8 mouse cellular contexts compared by ENCODE assay signal in genomic region chr14:54463108-54463958, GRCm38 (mm10). TPM values are rescaled to one million over a fixed set of nuclear protein-coding genes. Genes with fewer than 3 reads are reported as not detected.
DNase-seq lines count a peak whose midpoint lies in the region; ATAC-seq lines count a peak whose summit lies in the region.

No protein-coding gene starts in this region.

- peak overlapping the region; percentile 82 for H3K9ac ChIP-seq in forebrain, embryonic 13.5 days
- peak overlapping the region; percentile 93 for H3K9ac ChIP-seq in liver, embryonic 15.5 days

- H3K36me3 ChIP-seq in forebrain, embryonic 13.5 days (ENCODE audit: poor library complexity, severe bottlenecking) = peaks cover 9% of the 10 kb centered on the region
- H3K36me3 ChIP-seq in liver, embryonic 15.5 days (replicated peaks) = peaks cover 28% of the 10 kb centered on the region

- peaks cover 12% of the 10 kb centered on the region for H3K4me1 ChIP-seq in forebrain, embryonic 13.5 days
- H3K4me1 ChIP-seq in liver, embryonic 15.5 days (replicated peaks) = peaks cover 37% of the 10 kb centered on the region

- H3K27ac ChIP-seq in forebrain, embryonic 13.5 days = peak overlapping the region; percentile 54
- H3K27ac ChIP-seq in liver, embryonic 15.5 days (replicated peaks) = peak overlapping the region; percentile 93

- H3K9me3 ChIP-seq in forebrain, embryonic 13.5 days (replicated peaks) = no peaks in the 10 kb centered on the region
- no peaks in the 10 kb centered on the region for H3K9me3 ChIP-seq in liver, embryonic 15.5 days (replicated peaks)

- peak overlapping the region; percentile 70 for H3K4me3 ChIP-seq in forebrain, embryonic 13.5 days
- H3K4me3 ChIP-seq in liver, embryonic 15.5 days (replicated peaks) = peak overlapping the region; percentile 97

- DNase-seq in embryo, embryonic 10 days (ENCODE audit: low spot score) = peak; percentile 16
- no peak for DNase-seq in embryo, embryonic 10.5 days (ENCODE audit: low spot score)
- peak; percentile 79 for DNase-seq in A20 (ENCODE audit: low read depth, low spot score)
- no peak for DNase-seq in ovary, adult 18-20 months (ENCODE audit: low spot score)
- DNase-seq in T-cell, adult 2 months (ENCODE audit: low spot score) = no peak
- no peak for DNase-seq in layer of hippocampus, adult 11-12 months (ENCODE audit: low spot score)

- H3K27me3 ChIP-seq in forebrain, embryonic 13.5 days = no peaks in the 10 kb centered on the region
- no peaks in the 10 kb centered on the region for H3K27me3 ChIP-seq in liver, embryonic 15.5 days

- WGBS in forebrain, embryonic 13.5 days = 16% methylated on average over 12 of the region's 12 CpGs
- 6% methylated on average over 12 of the region's 12 CpGs for WGBS in liver, embryonic 15.5 days (ENCODE audit: insufficient replicate concordance)

- ATAC-seq in forebrain, embryonic 13.5 days = peak; percentile 73
- ATAC-seq in liver, embryonic 15.5 days (ENCODE audit: insufficient read depth) = peak; percentile 43

- peak overlapping the region; percentile 87 for H3K4me2 ChIP-seq in forebrain, embryonic 13.5 days
- peak overlapping the region; percentile 93 for H3K4me2 ChIP-seq in liver, embryonic 15.5 days

RNA-seq across cellular contexts. Expression of gene Lrp10, which starts 0.6 kb away (rescaled TPM):
- polyA plus RNA-seq in forebrain, embryonic 13.5 days (2015; fragmentation: Nextera tagmentation; extraction: Ambion mirVana) = 19.9 and 24.4 TPM in 2 replicates
- 21.2 and 23.0 TPM in 2 replicates for polyA plus RNA-seq in liver, embryonic 15.5 days (2015; fragmentation: Nextera tagmentation; extraction: Ambion mirVana)

RNA-seq across cellular contexts. Expression of gene Rem2, which starts 12.6 kb away (rescaled TPM):
- 24.2 and 24.4 TPM in 2 replicates for polyA plus RNA-seq in forebrain, embryonic 13.5 days (2015; fragmentation: Nextera tagmentation; extraction: Ambion mirVana)
- polyA plus RNA-seq in liver, embryonic 15.5 days (2015; fragmentation: Nextera tagmentation; extraction: Ambion mirVana) = 0.20 and 0.23 TPM in 2 replicates

RNA-seq across cellular contexts. Expression of gene Mmp14, which starts 31.9 kb away (rescaled TPM):
- 54.5 and 57.3 TPM in 2 replicates for polyA plus RNA-seq in forebrain, embryonic 13.5 days (2015; fragmentation: Nextera tagmentation; extraction: Ambion mirVana)
- polyA plus RNA-seq in liver, embryonic 15.5 days (2015; fragmentation: Nextera tagmentation; extraction: Ambion mirVana) = 22.6 and 24.7 TPM in 2 replicates

RNA-seq across cellular contexts. Expression of gene Mrpl52, which starts 36.6 kb away (rescaled TPM):
- 270 and 310 TPM in 2 replicates for polyA plus RNA-seq in forebrain, embryonic 13.5 days (2015; fragmentation: Nextera tagmentation; extraction: Ambion mirVana)
- 128 and 168 TPM in 2 replicates for polyA plus RNA-seq in liver, embryonic 15.5 days (2015; fragmentation: Nextera tagmentation; extraction: Ambion mirVana)

RNA-seq across cellular contexts. Expression of gene Slc7a7, which starts 45.8 kb away (rescaled TPM):
- 5.6 and 6.1 TPM in 2 replicates for polyA plus RNA-seq in forebrain, embryonic 13.5 days (2015; fragmentation: Nextera tagmentation; extraction: Ambion mirVana)
- polyA plus RNA-seq in liver, embryonic 15.5 days (2015; fragmentation: Nextera tagmentation; extraction: Ambion mirVana) = 9.9 and 10.5 TPM in 2 replicates

Comparison
In these comparisons a context has a peak if more than half of its experiments do, and no peak if none do; other contexts are left out.
1. DNase-seq: peak in embryo, embryonic 10 days (single experiment) and A20 (single experiment); none in embryo, embryonic 10.5 days (single experiment), ovary, adult 18-20 months (single experiment), T-cell, adult 2 months (single experiment) and layer of hippocampus, adult 11-12 months (single experiment).
2. RNA of gene Rem2, which starts 12.6 kb away (polyA plus RNA-seq): 24.2 to 24.4 TPM in forebrain, embryonic 13.5 days; 0.20 to 0.23 TPM in liver, embryonic 15.5 days; every median in the first group is over 10 times any median in the second.